Mouse (Mus musculus) ES-E14 (cell line): ENCODE data around the gene 2810004N23Rik. TPM values are rescaled to one million over a fixed set of nuclear protein-coding genes. Genes with fewer than 3 reads are reported as not detected.

Experiments used
- DNase-seq: peaks from one replicate; pipeline ENCODE4 v3.0.0-alpha.2; 2013; ENCODE audit warnings: low read depth, low spot score
- H3K27ac ChIP-seq: 2 replicates; pipeline ENCODE4 v1.5.1; 2012; ENCODE audit warnings: low read depth, mild to moderate bottlenecking, low read length, moderate library complexity, mixed read lengths; ENCODE audit not compliant: poor library complexity, insufficient read depth, severe bottlenecking
- H3K36me3 ChIP-seq: 2 replicates; pipeline ENCODE4 v1.6.1; 2012; ENCODE audit warnings: mild to moderate bottlenecking, low read length, moderate library complexity, mixed read lengths; ENCODE audit not compliant: control insufficient read depth, poor library complexity, insufficient read depth, severe bottlenecking
- H3K4me1 ChIP-seq, 2 experiments: fragments of 150-350 bp in 1 of 2; sonication (generic) in 1 of 2; 2 replicates each; pipeline ENCODE4 v1.6.1; 2012; ENCODE audit warnings: low read length in 2 of 2, mild to moderate bottlenecking in 1 of 2, mixed read lengths in 1 of 2; ENCODE audit not compliant: control insufficient read depth in 2 of 2, insufficient read depth in 2 of 2, poor library complexity in 1 of 2
- H3K4me3 ChIP-seq, 2 experiments: fragments of 150-350 bp in 1 of 2; sonication (generic) in 1 of 2; 2 replicates each; pipeline ENCODE4 v1.5.1; 2012; ENCODE audit warnings: low read length in 2 of 2, low read depth in 1 of 2, mild to moderate bottlenecking in 1 of 2, mixed read lengths in 1 of 2; ENCODE audit not compliant: insufficient read depth in 1 of 2, poor library complexity in 1 of 2, severe bottlenecking in 1 of 2
- H3K9ac ChIP-seq: 2 replicates; pipeline ENCODE4 v1.6.1; 2012; ENCODE audit warnings: low read depth, mild to moderate bottlenecking, low read length, mixed read lengths; ENCODE audit not compliant: poor library complexity, insufficient read depth, severe bottlenecking
- H3K9me3 ChIP-seq: fragments of 150-350 bp; sonication (generic); 2 replicates; pipeline ENCODE4 v1.6.1; 2012; ENCODE audit warnings: low read depth, mild to moderate bottlenecking, low read length; ENCODE audit not compliant: control insufficient read depth, insufficient read depth
- CHD2 ChIP-seq: IDR thresholded peaks from 2 replicates; pipeline ENCODE4 v1.6.1; 2014; ENCODE audit warnings: mild to moderate bottlenecking, low read depth, low read length, inconsistent platforms
- HCFC1 ChIP-seq: IDR thresholded peaks from 2 replicates; pipeline ENCODE4 v1.6.1; 2012; ENCODE audit warnings: low read length, inconsistent platforms, borderline replicate concordance; ENCODE audit not compliant: insufficient read depth
- MAFK ChIP-seq: IDR thresholded peaks from 2 replicates; pipeline ENCODE4 v1.6.1; 2014; ENCODE audit warnings: mild to moderate bottlenecking, low read depth, low read length, inconsistent platforms; ENCODE audit not compliant: insufficient read depth
- ZC3H11A ChIP-seq: IDR thresholded peaks from 2 replicates; pipeline ENCODE4 v1.6.1; 2012; ENCODE audit warnings: low read depth, mild to moderate bottlenecking, inconsistent platforms, low read length, borderline replicate concordance
- ZNF384 ChIP-seq: IDR thresholded peaks from 2 replicates; pipeline ENCODE4 v1.6.1; 2012; ENCODE audit warnings: low read depth, low read length, inconsistent platforms
- in situ Hi-C, 2 experiments: fragments of 600-800 bp; cut with MboI; formaldehyde crosslinking; loops; one replicate each; pipeline ENCODE4 v1.15.1; 2025; ENCODE audit warnings: low sequenced_read_pairs in 2 of 2, inconsistent platforms in 1 of 2; ENCODE audit not compliant: unreplicated experiment in 2 of 2
- total RNA-seq: library from RNA; depleted of rRNA; stranded (reverse); fragments of 300-350 nt; gene quantifications from 2 replicates; pipeline ENCODE4 v1.2.3, GENCODE M21; 2012

The 2810004N23Rik gene
- total RNA-seq, 1 experiment: 83.6 TPM

DNA sequence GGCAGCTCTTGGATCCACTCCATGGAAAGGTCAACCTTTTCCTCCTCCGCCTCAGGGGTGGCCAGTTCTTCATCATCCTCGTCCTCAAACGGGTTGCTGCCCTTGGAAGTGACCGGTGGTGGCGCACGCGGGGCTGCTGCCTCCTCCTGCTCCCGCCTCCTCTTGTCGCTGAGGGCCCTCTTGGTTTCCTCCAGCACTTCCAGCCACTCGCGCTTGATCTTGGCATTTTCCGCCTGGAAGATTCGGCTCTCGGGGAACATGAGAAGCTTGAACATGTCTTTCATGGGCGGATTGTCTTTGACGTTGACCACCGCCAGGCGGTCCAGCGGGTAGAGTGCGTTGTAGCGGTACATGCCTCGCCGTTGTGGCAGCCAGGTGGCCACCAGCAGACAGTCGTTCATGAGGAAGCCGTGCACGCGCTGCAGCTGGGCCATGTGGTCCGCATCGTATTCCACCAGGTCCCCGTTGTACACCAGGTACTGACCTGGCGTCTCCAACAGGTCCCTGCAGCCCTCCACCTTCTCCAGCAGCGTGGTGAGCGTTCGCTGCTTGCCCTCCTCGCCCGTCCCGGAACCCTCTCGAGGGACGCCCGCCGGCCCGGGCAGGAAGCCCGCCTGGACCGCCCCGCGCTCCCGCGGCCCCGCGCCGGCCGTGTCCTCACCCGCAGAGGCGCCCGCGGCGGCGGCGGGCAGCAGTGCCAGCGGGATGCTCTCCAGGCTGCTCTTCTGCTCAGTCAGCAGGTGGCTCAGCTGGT is 33.9 kb upstream of the 2810004N23Rik start:
- Histone ChIP-seq H3K36me3 (peaks cover 29% of the 10 kb centered on the region), H3K9me3 (no peaks in the 10 kb centered on the region), H3K9ac (peak overlapping the region; percentile 89), H3K4me1 (peaks cover 0 to 14% of the 10 kb centered on the region in 2 experiments; a peak in 2 of 4 replicates), H3K27ac (no peak overlapping the region), H3K4me3 (peak overlapping the region; percentile 73 to 95)
- TF ChIP-seq ZNF384: no peak
- TF ChIP-seq ZC3H11A: no peak
- no peak for TF ChIP-seq MAFK
- no peak for TF ChIP-seq HCFC1
- no peak for TF ChIP-seq CHD2
- no peak for DNase-seq
- in situ Hi-C loops: no loop called here

- in situ Hi-C loops: no loop called here
- H3K4me1 ChIP-seq: peaks cover 0 to 14% of the 10 kb centered on the region in 2 experiments; a peak in 2 of 4 replicates
- peak overlapping the region in 1 of 2 experiments; percentile 95; a peak in 3 of 4 replicates for H3K4me3 ChIP-seq
- no peak for DNase-seq
- H3K36me3 ChIP-seq: peaks cover 26% of the 10 kb centered on the region
- H3K9me3 ChIP-seq: no peaks in the 10 kb centered on the region
- no peak overlapping the region for H3K27ac ChIP-seq
- 0 out of 2 replicates have a peak overlapping the region, but pooled peaks have one; percentile 5 for H3K9ac ChIP-seq
- TF ChIP-seq ZNF384 (no peak), HCFC1 (no peak), ZC3H11A (no peak), MAFK (no peak), CHD2 (no peak)
These were observed 33.2 kb upstream of the 2810004N23Rik start for GRCm38 (mm10) chr8:124896010-124896631.

GRCm38 (mm10) chr8:124892596-124892995 is 29.7 kb upstream of the 2810004N23Rik start:
- H3K36me3 ChIP-seq: peaks cover 34% of the 10 kb centered on the region
- no peak overlapping the region for H3K9ac ChIP-seq
- H3K4me1 ChIP-seq: peaks cover 0 to 10% of the 10 kb centered on the region in 2 experiments; a peak in 2 of 4 replicates
- H3K27ac ChIP-seq: no peak overlapping the region
- H3K4me3 ChIP-seq: no peak overlapping the region
- H3K9me3 ChIP-seq: no peaks in the 10 kb centered on the region
- in situ Hi-C loops: no loop called here
- DNase-seq: no peak
- TF ChIP-seq MAFK: no peak
- no peak for TF ChIP-seq ZC3H11A
- TF ChIP-seq HCFC1: no peak
- TF ChIP-seq CHD2: no peak
- TF ChIP-seq ZNF384: no peak

DNA sequence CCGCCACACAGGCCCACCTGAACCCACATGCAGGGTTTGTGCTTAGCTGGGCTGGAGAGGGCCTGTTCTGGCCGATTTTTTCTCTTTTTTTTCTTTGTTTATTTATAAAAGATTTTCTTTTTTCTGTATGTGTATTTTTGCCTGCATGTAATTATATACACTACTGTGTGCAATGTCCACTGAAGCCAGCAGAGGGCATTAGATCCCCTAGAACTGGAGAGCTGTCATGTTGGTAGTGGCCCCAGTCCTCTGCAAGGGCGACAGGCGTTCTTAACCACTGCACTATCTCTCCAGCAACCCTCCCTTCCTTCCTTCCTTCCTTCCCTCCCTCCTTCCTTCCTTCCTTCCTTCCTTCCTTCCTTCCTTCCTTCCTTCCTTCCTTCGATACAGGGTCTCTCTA is 25.5 kb upstream of the 2810004N23Rik start:
- H3K36me3 ChIP-seq: peaks cover 57% of the 10 kb centered on the region

More for the DNA sequence above, 25.5 kb upstream of the 2810004N23Rik start:
- no peak for TF ChIP-seq MAFK
- no peak for TF ChIP-seq CHD2
- H3K27ac ChIP-seq: no peak overlapping the region
- in situ Hi-C loops: no loop called here
- no peaks in the 10 kb centered on the region for H3K9me3 ChIP-seq
- DNase-seq: no peak
- H3K4me1 ChIP-seq: no peaks in the 10 kb centered on the region
- no peak overlapping the region for H3K4me3 ChIP-seq
- no peak overlapping the region for H3K9ac ChIP-seq
